Mouse (Mus musculus): Measurements from ENCODE around the gene Borcs7. TPM values are rescaled to one million over a fixed set of nuclear protein-coding genes. Genes with fewer than 3 reads are reported as not detected.

Gene Borcs7
- polyA plus RNA-seq, 1 experiment from 2014 or later, result 16.2 TPM

- Histone ChIP-seq H3K9ac (no peak overlapping the region), H3K27ac (no peak overlapping the region), H3K4me1 (peaks cover 24% of the 10 kb centered on the region), H3K27me3 (no peaks in the 10 kb centered on the region), H3K4me2 (no peak overlapping the region), H3K9me3 (no peaks in the 10 kb centered on the region), H3K36me3 (peaks cover 29% of the 10 kb centered on the region), H3K4me3 (no peak overlapping the region)
- 94% methylated on average over 14 of the region's 14 CpGs for WGBS
- no peak for ATAC-seq (ENCODE audit: borderline replicate concordance, extremely low read depth, low FRiP score, low TSS enrichment)
Measured at GRCm38 (mm10) chr19:46648565-46648964, 41.1 kb upstream of the Borcs7 start.

- H3K9me3 ChIP-seq, result no peaks in the 10 kb centered on the region
- no peak overlapping the region for H3K4me2 ChIP-seq
- H3K9ac ChIP-seq, result no peak overlapping the region
- no peak overlapping the region for H3K4me3 ChIP-seq
- no peak overlapping the region for H3K27ac ChIP-seq
- H3K4me1 ChIP-seq, result no peaks in the 10 kb centered on the region
- H3K36me3 ChIP-seq, result peaks cover 49% of the 10 kb centered on the region
- H3K27me3 ChIP-seq, result no peaks in the 10 kb centered on the region
- 68% methylated on average over 5 of the region's 5 CpGs for WGBS
- ATAC-seq (ENCODE audit: borderline replicate concordance, extremely low read depth, low FRiP score, low TSS enrichment), result no peak
Measured at GRCm38 (mm10) chr19:46653188-46653587, 36.5 kb upstream of the Borcs7 start.

DNA sequence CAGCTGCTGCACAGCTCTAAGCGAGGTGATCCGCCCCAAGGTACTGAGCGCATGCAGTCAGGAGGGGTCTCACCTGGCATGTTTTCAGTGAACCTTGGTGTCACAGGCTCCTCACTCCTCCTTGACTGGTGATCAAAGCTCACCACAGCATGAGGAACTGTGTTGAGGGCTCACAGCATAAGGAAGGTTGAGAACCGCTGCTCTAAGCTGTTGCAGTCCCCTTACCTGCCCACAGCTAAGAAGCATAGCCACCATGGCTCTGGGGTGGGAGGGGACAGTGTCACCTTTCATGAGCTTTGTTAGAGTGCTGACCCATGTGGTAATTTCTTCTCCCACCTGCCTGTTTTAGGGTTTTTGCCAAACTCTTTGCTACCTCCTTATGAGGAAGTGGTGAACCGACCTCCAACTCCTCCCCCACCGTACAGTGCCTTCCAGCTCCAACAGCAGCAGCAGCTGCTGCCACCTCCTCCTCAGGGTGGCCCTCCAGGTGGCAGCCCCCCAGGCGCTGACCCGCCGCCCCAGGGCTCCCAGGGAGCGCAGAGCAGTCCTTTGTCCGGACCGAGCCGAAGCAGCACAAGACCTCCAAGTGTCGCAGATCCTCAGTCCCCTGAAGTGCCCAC lies 36.0 kb upstream of the Borcs7 start:
- Histone ChIP-seq H3K9ac (no peak overlapping the region), H3K4me1 (no peaks in the 10 kb centered on the region), H3K4me2 (no peak overlapping the region), H3K36me3 (peaks cover 49% of the 10 kb centered on the region), H3K4me3 (no peak overlapping the region), H3K9me3 (no peaks in the 10 kb centered on the region), H3K27me3 (no peaks in the 10 kb centered on the region), H3K27ac (no peak overlapping the region)
- 91% methylated on average over 14 of the region's 14 CpGs for WGBS
- ATAC-seq (ENCODE audit: borderline replicate concordance, extremely low read depth, low FRiP score, low TSS enrichment), result peak; percentile 39; the same call in 1 of the 2 replicates

GRCm38 (mm10) chr19:46655626-46656025 lies 34.1 kb upstream of the Borcs7 start:
- no peak for ATAC-seq (ENCODE audit: borderline replicate concordance, extremely low read depth, low FRiP score, low TSS enrichment)
- H3K4me2 ChIP-seq, result no peak overlapping the region
- peaks cover 49% of the 10 kb centered on the region for H3K36me3 ChIP-seq
- no peaks in the 10 kb centered on the region for H3K9me3 ChIP-seq
- no peaks in the 10 kb centered on the region for H3K27me3 ChIP-seq
- H3K27ac ChIP-seq, result no peak overlapping the region
- no peak overlapping the region for H3K9ac ChIP-seq
- 88% methylated on average over 10 of the region's 10 CpGs for WGBS
- H3K4me1 ChIP-seq, result no peaks in the 10 kb centered on the region
- no peak overlapping the region for H3K4me3 ChIP-seq

GRCm38 (mm10) chr19:46656151-46656840 lies 33.4 kb upstream of the Borcs7 start:
- Histone ChIP-seq H3K36me3 (peaks cover 49% of the 10 kb centered on the region), H3K4me2 (no peak overlapping the region), H3K9ac (no peak overlapping the region), H3K4me1 (no peaks in the 10 kb centered on the region), H3K27me3 (no peaks in the 10 kb centered on the region), H3K9me3 (no peaks in the 10 kb centered on the region), H3K4me3 (no peak overlapping the region), H3K27ac (no peak overlapping the region)
- ATAC-seq (ENCODE audit: borderline replicate concordance, extremely low read depth, low FRiP score, low TSS enrichment), result no peak
- WGBS, result 83% methylated on average over 21 of the region's 21 CpGs

- Histone ChIP-seq H3K27ac (no peak overlapping the region), H3K9ac (no peak overlapping the region), H3K36me3 (peaks cover 43% of the 10 kb centered on the region), H3K4me1 (no peaks in the 10 kb centered on the region), H3K27me3 (no peaks in the 10 kb centered on the region), H3K9me3 (no peaks in the 10 kb centered on the region), H3K4me2 (no peak overlapping the region), H3K4me3 (no peak overlapping the region)
- 88% methylated on average over 3 of the region's 3 CpGs for WGBS
- no peak for ATAC-seq (ENCODE audit: borderline replicate concordance, extremely low read depth, low FRiP score, low TSS enrichment)
Measured at GRCm38 (mm10) chr19:46657339-46658020, 32.2 kb upstream of the Borcs7 start.

GRCm38 (mm10) chr19:46658348-46658747 lies 31.4 kb upstream of the Borcs7 start:
- no peak for ATAC-seq (ENCODE audit: borderline replicate concordance, extremely low read depth, low FRiP score, low TSS enrichment)
- Histone ChIP-seq H3K27me3 (no peaks in the 10 kb centered on the region), H3K4me2 (no peak overlapping the region), H3K4me3 (no peak overlapping the region), H3K27ac (no peak overlapping the region), H3K36me3 (peaks cover 36% of the 10 kb centered on the region), H3K4me1 (no peaks in the 10 kb centered on the region), H3K9me3 (no peaks in the 10 kb centered on the region), H3K9ac (no peak overlapping the region)
- 95% methylated on average over 7 of the region's 7 CpGs for WGBS

- no peak overlapping the region for H3K9ac ChIP-seq
- H3K36me3 ChIP-seq, result peaks cover 31% of the 10 kb centered on the region
- 68% methylated on average over 9 of the region's 9 CpGs for WGBS
- H3K4me2 ChIP-seq, result no peak overlapping the region
- no peaks in the 10 kb centered on the region for H3K27me3 ChIP-seq
- no peaks in the 10 kb centered on the region for H3K9me3 ChIP-seq
- H3K4me3 ChIP-seq, result no peak overlapping the region
- no peak overlapping the region for H3K27ac ChIP-seq
- ATAC-seq (ENCODE audit: borderline replicate concordance, extremely low read depth, low FRiP score, low TSS enrichment), result no peak
- no peaks in the 10 kb centered on the region for H3K4me1 ChIP-seq
Measured at GRCm38 (mm10) chr19:46658851-46659250, 30.9 kb upstream of the Borcs7 start.

- Histone ChIP-seq H3K4me3 (no peak overlapping the region), H3K36me3 (0 out of 2 replicates have a peak, but pooled peaks cover 6% of the 10 kb centered on the region), H3K27me3 (no peaks in the 10 kb centered on the region), H3K4me2 (no peak overlapping the region), H3K4me1 (no peaks in the 10 kb centered on the region), H3K9ac (no peak overlapping the region), H3K9me3 (no peaks in the 10 kb centered on the region), H3K27ac (no peak overlapping the region)
- no peak for ATAC-seq (ENCODE audit: borderline replicate concordance, extremely low read depth, low FRiP score, low TSS enrichment)
- 56% methylated on average over 4 of the region's 4 CpGs for WGBS
Measured at GRCm38 (mm10) chr19:46661511-46661910, 28.2 kb upstream of the Borcs7 start.

GRCm38 (mm10) chr19:46662214-46662613 lies 27.5 kb upstream of the Borcs7 start:
- H3K27ac ChIP-seq, result no peak overlapping the region
- H3K4me2 ChIP-seq, result no peak overlapping the region
- H3K4me3 ChIP-seq, result no peak overlapping the region
- ATAC-seq (ENCODE audit: borderline replicate concordance, extremely low read depth, low FRiP score, low TSS enrichment), result no peak
- H3K9ac ChIP-seq, result no peak overlapping the region
- H3K4me1 ChIP-seq, result no peaks in the 10 kb centered on the region
- no peaks in the 10 kb centered on the region for H3K36me3 ChIP-seq
- no peaks in the 10 kb centered on the region for H3K27me3 ChIP-seq
- 59% methylated on average over 8 of the region's 8 CpGs for WGBS
- no peaks in the 10 kb centered on the region for H3K9me3 ChIP-seq

GRCm38 (mm10) chr19:46662784-46663183 lies 26.9 kb upstream of the Borcs7 start:
- Histone ChIP-seq H3K36me3 (no peaks in the 10 kb centered on the region), H3K4me3 (no peak overlapping the region), H3K4me1 (no peaks in the 10 kb centered on the region), H3K27me3 (no peaks in the 10 kb centered on the region), H3K9ac (no peak overlapping the region), H3K27ac (no peak overlapping the region), H3K9me3 (no peaks in the 10 kb centered on the region), H3K4me2 (no peak overlapping the region)
- 70% methylated on average over 6 of the region's 6 CpGs for WGBS
- no peak for ATAC-seq (ENCODE audit: borderline replicate concordance, extremely low read depth, low FRiP score, low TSS enrichment)

DNA sequence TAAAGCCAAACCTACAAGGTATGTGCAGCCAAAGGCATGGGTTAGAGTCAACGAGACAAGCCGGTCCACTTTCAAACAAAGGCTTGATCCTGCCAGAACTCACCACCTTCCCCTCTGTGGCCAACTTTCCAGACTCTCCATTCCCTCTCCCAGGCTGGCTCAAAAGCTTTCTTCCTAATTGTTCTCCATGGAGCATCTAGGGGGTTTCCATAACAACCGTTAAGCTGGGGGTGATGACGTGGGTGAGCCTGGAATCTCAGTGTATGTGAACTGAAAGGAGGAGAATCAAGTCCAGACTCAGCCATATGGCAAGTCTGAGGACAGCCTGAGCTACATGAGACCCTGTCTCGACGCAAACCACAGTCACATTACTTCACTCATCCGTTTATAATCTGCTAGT lies 24.2 kb upstream of the Borcs7 start:
- 0 out of 2 replicates have a peak, but pooled peaks cover 3% of the 10 kb centered on the region for H3K27me3 ChIP-seq
- H3K36me3 ChIP-seq, result no peaks in the 10 kb centered on the region
- H3K4me2 ChIP-seq, result no peak overlapping the region
- H3K4me3 ChIP-seq, result no peak overlapping the region
- H3K9ac ChIP-seq, result no peak overlapping the region
- 70% methylated on average over 7 of the region's 7 CpGs for WGBS
- no peak for ATAC-seq (ENCODE audit: borderline replicate concordance, extremely low read depth, low FRiP score, low TSS enrichment)
- H3K27ac ChIP-seq, result no peak overlapping the region
- H3K4me1 ChIP-seq, result no peaks in the 10 kb centered on the region
- H3K9me3 ChIP-seq, result no peaks in the 10 kb centered on the region

All from lung, embryonic 15.5 days (tissue).